Mouse (Mus musculus) intestine, embryonic 14.5 days (tissue): ENCODE measurements at regions not wholly inside any gene's neighbourhood (a gene's known extent, or its start where the extent isn't known, plus 50 kb on each side); places are given as distances from the start of the nearest gene placed in this dataset.

Source experiments
- ATAC-seq: fragments of 200-750 bp; cut with Nextera tagmentation; replicated peaks from 2 replicates; pipeline ENCODE4 v1.8.0; 2017; ENCODE audit warnings: low read depth, moderate number of reproducible peaks, moderate TSS enrichment, moderate library complexity; ENCODE audit not compliant: low FRiP score, low TSS enrichment
- DNase-seq: peaks from one replicate; pipeline ENCODE4 v3.0.0-alpha.2; 2018; ENCODE audit warnings: low spot score
- H3K27ac ChIP-seq: fragments of 300-500 bp; sonication (generic); 2 replicates; pipeline ENCODE4 v1.5.1; 2014; ENCODE audit warnings: low read depth, mild to moderate bottlenecking, control low read depth
- H3K27me3 ChIP-seq: fragments of 300-500 bp; sonication (generic); replicated peaks from 2 replicates; pipeline ENCODE4 v1.6.1; 2014; ENCODE audit warnings: low read length, control low read depth; ENCODE audit not compliant: control insufficient read depth, insufficient read depth
- H3K36me3 ChIP-seq: fragments of 300-500 bp; sonication (generic); 2 replicates; pipeline ENCODE4 v1.6.1; 2014; ENCODE audit warnings: low read length, control low read depth; ENCODE audit not compliant: control insufficient read depth, insufficient read depth
- H3K4me1 ChIP-seq: fragments of 300-500 bp; sonication (generic); replicated peaks from 2 replicates; pipeline ENCODE4 v1.6.1; 2014; ENCODE audit warnings: low read length, control low read depth, mixed read lengths; ENCODE audit not compliant: control insufficient read depth, insufficient read depth
- H3K4me2 ChIP-seq: fragments of 300-500 bp; sonication (generic); 2 replicates; pipeline ENCODE4 v1.6.1; 2014; ENCODE audit warnings: low read length
- H3K4me3 ChIP-seq: fragments of 300-500 bp; sonication (generic); 2 replicates; pipeline ENCODE4 v1.5.1; 2014; ENCODE audit warnings: low read depth, low read length, control low read depth, mixed read lengths
- H3K9ac ChIP-seq: fragments of 300-500 bp; sonication (generic); 2 replicates; pipeline ENCODE4 v1.6.1; 2014; ENCODE audit warnings: mild to moderate bottlenecking, low read length
- H3K9me3 ChIP-seq: fragments of 300-500 bp; sonication (generic); 2 replicates; pipeline ENCODE4 v1.6.1; 2016; ENCODE audit warnings: low read length, control low read depth; ENCODE audit not compliant: control insufficient read depth
- WGBS: fragments of 180-500 bp; shearing (Covaris S2); extraction: QIAGEN DNeasy Blood & Tissue Kit; methylation state at CpG from one replicate; pipeline ENCODE4 v1.1.7; 2014; 5-methylcytosine and 5-hydroxymethylcytosine counted together

GRCm38 (mm10) chr13:54285968-54286367 is 85.2 kb upstream of the Cplx2 start:
- H3K36me3 ChIP-seq: no peaks in the 10 kb centered on the region
- H3K4me3 ChIP-seq: no peak overlapping the region
- no peak overlapping the region for H3K4me2 ChIP-seq
- H3K9ac ChIP-seq: no peak overlapping the region
- H3K9me3 ChIP-seq: no peaks in the 10 kb centered on the region
- 85% methylated on average over 10 of the region's 10 CpGs for WGBS
- H3K27me3 ChIP-seq: no peaks in the 10 kb centered on the region; the same call in 1 of the 2 replicates
- DNase-seq: no peak
- no peak overlapping the region for H3K27ac ChIP-seq
- no peaks in the 10 kb centered on the region for H3K4me1 ChIP-seq
- no peak for ATAC-seq

GRCm38 (mm10) chr13:54286616-54287015 is 84.5 kb upstream of the Cplx2 start:
- H3K4me1 ChIP-seq: no peaks in the 10 kb centered on the region
- WGBS: 85% methylated on average over 11 of the region's 11 CpGs
- ATAC-seq (no peak), DNase-seq (no peak)
- H3K4me2 ChIP-seq: no peak overlapping the region
- H3K27ac ChIP-seq: no peak overlapping the region
- no peaks in the 10 kb centered on the region; the same call in 1 of the 2 replicates for H3K27me3 ChIP-seq
- no peaks in the 10 kb centered on the region for H3K9me3 ChIP-seq
- H3K4me3 ChIP-seq: no peak overlapping the region
- no peak overlapping the region for H3K9ac ChIP-seq
- no peaks in the 10 kb centered on the region for H3K36me3 ChIP-seq

- no peak for DNase-seq
- whole genome bisulfite sequencing: 89% methylated on average over 9 of the region's 9 CpGs
- H3K27me3 ChIP-seq: no peaks in the 10 kb centered on the region
- H3K4me2 ChIP-seq: no peak overlapping the region
- no peak overlapping the region for H3K4me3 ChIP-seq
- H3K36me3 ChIP-seq: no peaks in the 10 kb centered on the region
- H3K9me3 ChIP-seq: no peaks in the 10 kb centered on the region
- no peak overlapping the region for H3K9ac ChIP-seq
- ATAC-seq: no peak
- H3K27ac ChIP-seq: no peak overlapping the region
- H3K4me1 ChIP-seq: no peaks in the 10 kb centered on the region
These were observed 81.1 kb upstream of the Cplx2 start for GRCm38 (mm10) chr13:54290066-54290465.

- Histone ChIP-seq H3K27ac (no peak overlapping the region), H3K4me2 (no peak overlapping the region), H3K36me3 (no peaks in the 10 kb centered on the region), H3K4me3 (no peak overlapping the region), H3K9ac (no peak overlapping the region), H3K4me1 (no peaks in the 10 kb centered on the region), H3K27me3 (no peaks in the 10 kb centered on the region), H3K9me3 (no peaks in the 10 kb centered on the region)
- ATAC-seq: no peak
- 82% methylated on average over 6 of the region's 6 CpGs for WGBS
- no peak for DNase-seq
These were observed 78.8 kb upstream of the Cplx2 start for GRCm38 (mm10) chr13:54292394-54292793.

GRCm38 (mm10) chr13:54293006-54293405 is 78.1 kb upstream of the Cplx2 start:
- H3K27me3 ChIP-seq: no peaks in the 10 kb centered on the region
- H3K9me3 ChIP-seq: no peaks in the 10 kb centered on the region
- H3K4me3 ChIP-seq: no peak overlapping the region
- 86% methylated on average over 3 of the region's 3 CpGs for WGBS
- no peaks in the 10 kb centered on the region for H3K4me1 ChIP-seq
- H3K36me3 ChIP-seq: no peaks in the 10 kb centered on the region
- ATAC-seq: no peak
- no peak overlapping the region for H3K4me2 ChIP-seq
- no peak for DNase-seq
- no peak overlapping the region for H3K27ac ChIP-seq
- H3K9ac ChIP-seq: no peak overlapping the region

- no peak for DNase-seq
- no peaks in the 10 kb centered on the region for H3K27me3 ChIP-seq
- WGBS: 66% methylated on average over 5 of the region's 5 CpGs
- no peaks in the 10 kb centered on the region for H3K4me1 ChIP-seq
- H3K36me3 ChIP-seq: no peaks in the 10 kb centered on the region
- H3K9me3 ChIP-seq: no peaks in the 10 kb centered on the region
- ATAC-seq: no peak
- H3K27ac ChIP-seq: no peak overlapping the region
- H3K9ac ChIP-seq: no peak overlapping the region
- H3K4me3 ChIP-seq: no peak overlapping the region
- H3K4me2 ChIP-seq: no peak overlapping the region
These were observed 75.5 kb upstream of the Cplx2 start for GRCm38 (mm10) chr13:54295475-54296259.

- 33% methylated on average over 1 of the region's 1 CpGs for WGBS
These were observed 74.9 kb upstream of the Cplx2 start for GRCm38 (mm10) chr13:54296260-54296555.

GRCm38 (mm10) chr13:54298851-54299250 is 72.3 kb upstream of the Cplx2 start:
- H3K9me3 ChIP-seq: no peaks in the 10 kb centered on the region
- H3K27me3 ChIP-seq: no peaks in the 10 kb centered on the region
- ATAC-seq (no peak), DNase-seq (no peak)
- no peak overlapping the region for H3K4me3 ChIP-seq
- H3K9ac ChIP-seq: no peak overlapping the region
- H3K4me2 ChIP-seq: no peak overlapping the region
- peaks cover 11% of the 10 kb centered on the region for H3K4me1 ChIP-seq
- WGBS: 54% methylated on average over 8 of the region's 8 CpGs
- H3K36me3 ChIP-seq: no peaks in the 10 kb centered on the region
- no peak overlapping the region for H3K27ac ChIP-seq

More at GRCm38 (mm10) chr13:54296260-54296555, 74.9 kb upstream of the Cplx2 start:
- Histone ChIP-seq H3K9me3 (no peaks in the 10 kb centered on the region), H3K27ac (no peak overlapping the region), H3K36me3 (no peaks in the 10 kb centered on the region), H3K27me3 (no peaks in the 10 kb centered on the region), H3K9ac (no peak overlapping the region), H3K4me3 (no peak overlapping the region), H3K4me2 (no peak overlapping the region), H3K4me1 (no peaks in the 10 kb centered on the region)
- no peak for ATAC-seq
- DNase-seq: no peak

- H3K4me2 ChIP-seq: no peak overlapping the region
- no peak for DNase-seq
- ATAC-seq: no peak
- H3K27me3 ChIP-seq: no peaks in the 10 kb centered on the region
- H3K9ac ChIP-seq: no peak overlapping the region
- H3K4me3 ChIP-seq: no peak overlapping the region
- H3K4me1 ChIP-seq: peaks cover 16% of the 10 kb centered on the region
- H3K9me3 ChIP-seq: no peaks in the 10 kb centered on the region
- H3K27ac ChIP-seq: no peak overlapping the region
- 77% methylated on average over 5 of the region's 5 CpGs for WGBS
- no peaks in the 10 kb centered on the region for H3K36me3 ChIP-seq
These were observed 71.9 kb upstream of the Cplx2 start for GRCm38 (mm10) chr13:54299295-54299694.
